Mouse (Mus musculus) regulatory T cell (primary cell): ENCODE measurements around the gene 3110082J24Rik.

Experiments used
- in situ Hi-C: fragments of 300-600 bp; cut with MboI, MseI; formaldehyde crosslinking; loops from one replicate; pipeline ENCODE4 v1.15.1; 2025; ENCODE audit warnings: high pct_unique_total_duplicates

3110082J24Rik gene

GRCm38 (mm10) chr5:30105668-30106300, at the start of gene 3110082J24Rik:
3110082J24Rik (minus strand) TSS chr5:30106086.
- in situ Hi-C loops: no loop called here

GRCm38 (mm10) chr5:30155395-30155792, 49.5 kb upstream of the 3110082J24Rik start:
- in situ Hi-C loops: no loop called here

GRCm38 (mm10) chr5:30154474-30155394, 48.8 kb upstream of the 3110082J24Rik start, which contains the start of the genes Hadha and Hadhb:
Hadha (minus strand) TSS chr5:30155162.
Hadhb (plus strand) TSS chr5:30155248.
- in situ Hi-C loops: no loop called here

- in situ Hi-C loops: no loop called here
These were observed 48.1 kb upstream of the 3110082J24Rik start for GRCm38 (mm10) chr5:30154013-30154412.

- in situ Hi-C loops: no loop called here
These were observed 47.3 kb upstream of the 3110082J24Rik start for GRCm38 (mm10) chr5:30153222-30153621.

- in situ Hi-C loops: no loop called here
These were observed 46.5 kb upstream of the 3110082J24Rik start for GRCm38 (mm10) chr5:30152413-30152812.

GRCm38 (mm10) chr5:30152007-30152406, 46.1 kb upstream of the 3110082J24Rik start:
- in situ Hi-C loops: no loop called here

GRCm38 (mm10) chr5:30148133-30148920, 42.4 kb upstream of the 3110082J24Rik start:
- in situ Hi-C loops: no loop called here

- in situ Hi-C loops: no loop called here
These were observed 40.6 kb upstream of the 3110082J24Rik start for GRCm38 (mm10) chr5:30146526-30146925.

GRCm38 (mm10) chr5:30138193-30138592, 32.3 kb upstream of the 3110082J24Rik start:
- in situ Hi-C loops: no loop called here

GRCm38 (mm10) chr5:30137271-30137670, 31.4 kb upstream of the 3110082J24Rik start:
- in situ Hi-C loops: no loop called here

GRCm38 (mm10) chr5:30135711-30136231, 29.9 kb upstream of the 3110082J24Rik start:
- in situ Hi-C loops: no loop called here

- in situ Hi-C loops: no loop called here
These were observed 26.3 kb upstream of the 3110082J24Rik start for GRCm38 (mm10) chr5:30132173-30132572.

- in situ Hi-C loops: no loop called here
These were observed 25.4 kb upstream of the 3110082J24Rik start for GRCm38 (mm10) chr5:30131246-30131645.

GRCm38 (mm10) chr5:30128680-30129079, 22.8 kb upstream of the 3110082J24Rik start:
- in situ Hi-C loops: loop anchor here (5.0 kb wide), 1 partner anchor 214 kb away; no protein-coding TSS in a partner anchor

- in situ Hi-C loops: loop anchor here (5.0 kb wide), 1 partner anchor 214 kb away; no protein-coding TSS in a partner anchor
These were observed 22.2 kb upstream of the 3110082J24Rik start for GRCm38 (mm10) chr5:30127921-30128597.

GRCm38 (mm10) chr5:30126756-30127155, 20.9 kb upstream of the 3110082J24Rik start:
- in situ Hi-C loops: loop anchor here (5.0 kb wide), 1 partner anchor 216 kb away; no protein-coding TSS in a partner anchor

GRCm38 (mm10) chr5:30125587-30125986, 19.7 kb upstream of the 3110082J24Rik start:
- in situ Hi-C loops: loop anchor here (5.0 kb wide), 1 partner anchor 217 kb away; no protein-coding TSS in a partner anchor

GRCm38 (mm10) chr5:30122481-30122880, 16.6 kb upstream of the 3110082J24Rik start:
- in situ Hi-C loops: no loop called here

- in situ Hi-C loops: no loop called here
These were observed 14.2 kb upstream of the 3110082J24Rik start for GRCm38 (mm10) chr5:30120106-30120505.

- in situ Hi-C loops: no loop called here
These were observed 13.3 kb upstream of the 3110082J24Rik start for GRCm38 (mm10) chr5:30119163-30119562.
